Mouse (Mus musculus) testis, adult 2 months (tissue): ENCODE data around the gene Cdsn.

Experiments used
- CTCF ChIP-seq: fragments of 200-500 bp; IDR thresholded peaks from 2 replicates; pipeline ENCODE4 v1.5.1; 2012; ENCODE audit warnings: low read depth, mild to moderate bottlenecking, inconsistent platforms, low read length, moderate library complexity; ENCODE audit not compliant: control insufficient read depth, insufficient read depth, insufficient replicate concordance
- POLR2A ChIP-seq: fragments of 200-500 bp; IDR thresholded peaks from 2 replicates; pipeline ENCODE4 v1.6.1; 2012; ENCODE audit warnings: low read depth, mild to moderate bottlenecking, inconsistent platforms, low read length, moderate library complexity; ENCODE audit not compliant: control insufficient read depth

- TF ChIP-seq POLR2A (no peak), CTCF (no peak)
These were observed 36.5 kb downstream of the Cdsn start for GRCm38 (mm10) chr17:35588387-35588786.
